Mouse (Mus musculus): ENCODE measurements around the gene Olfr1104.

Gene Olfr1104

DNA sequence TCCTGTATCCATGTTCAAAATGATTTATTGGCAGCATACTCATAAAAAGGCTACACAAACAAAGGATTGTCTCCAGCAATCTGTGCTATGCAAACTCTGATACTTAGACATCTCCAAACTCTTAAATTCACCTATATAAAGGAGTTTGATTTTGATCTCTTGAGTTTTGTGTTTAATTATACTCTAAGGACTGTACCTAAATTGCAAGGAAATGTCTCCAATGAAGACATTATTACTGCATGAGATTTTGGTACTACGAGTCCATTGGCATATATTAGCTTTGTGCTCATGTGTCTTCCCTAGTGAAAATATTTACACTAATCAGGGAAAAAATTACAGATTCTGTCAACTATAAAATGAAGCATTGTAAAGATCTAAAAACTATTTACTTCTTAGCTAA lies at the start of gene Olfr1104:
Gene Olfr1104, minus strand, starts transcription at position 101 of the 400 bp plus-strand sequence.
- DNase-seq: no peak

- no peak for DNase-seq
These were observed 48.8 kb upstream of the Olfr1104 start, which contains the start of gene Olfr1107 for GRCm38 (mm10) chr2:87075717-87076116. Gene Olfr1107 (minus strand): TSS chr2:87075817.

DNA sequence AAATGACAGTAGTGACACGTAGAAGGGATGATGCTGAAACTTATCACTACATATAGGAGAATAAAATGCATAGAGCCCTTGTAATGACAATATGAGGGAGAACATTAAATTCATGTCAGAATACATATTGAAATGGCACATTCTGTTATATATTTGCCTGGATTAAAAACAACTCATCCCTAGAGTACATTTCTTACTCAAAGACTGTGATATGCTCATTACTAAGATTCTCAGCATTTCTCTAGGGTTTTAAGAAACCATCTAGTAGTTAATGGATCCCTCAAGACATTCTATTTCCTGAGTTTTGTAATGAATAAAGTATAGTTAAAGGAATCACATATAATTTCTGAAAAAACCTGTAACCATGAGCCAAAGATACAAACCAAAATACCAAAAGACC lies 25.3 kb upstream of the Olfr1104 start, which contains the start of gene Olfr1106:
Gene Olfr1106, minus strand, starts transcription at position 101 of the 400 bp plus-strand sequence.
- DNase-seq: no peak

DNA sequence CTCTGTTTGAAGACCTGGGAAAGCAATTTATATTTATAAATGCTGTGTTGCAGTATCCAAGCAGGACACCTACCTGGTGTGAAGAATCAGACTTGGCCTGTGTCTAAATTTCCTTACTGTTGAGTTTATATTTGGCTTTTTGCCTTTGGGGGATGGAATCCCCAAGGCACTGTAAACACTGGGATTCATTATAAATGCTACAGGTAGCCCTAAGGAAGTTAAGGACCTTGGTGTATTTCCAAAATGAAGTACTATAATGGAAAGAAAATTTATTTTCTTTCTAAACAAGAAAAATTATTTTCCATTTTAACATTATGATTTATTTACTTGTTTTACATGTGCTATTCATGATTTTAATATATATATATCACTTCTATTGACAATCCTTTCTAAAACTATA lies 9.6 kb upstream of the Olfr1104 start, which contains the start of gene Olfr1105:
Gene Olfr1105, minus strand, starts transcription at position 101 of the 400 bp plus-strand sequence.
- no peak for DNase-seq

GRCm38 (mm10) chr2:86998098-86998497 lies 28.8 kb downstream of the Olfr1104 start, which contains the start of gene Olfr1102:
Gene Olfr1102 (plus strand): TSS chr2:86998398.
- no peak for DNase-seq

- no peak for DNase-seq
These were observed 35.8 kb downstream of the Olfr1104 start, which contains the start of gene Olfr1101 for GRCm38 (mm10) chr2:86991121-86991520. Gene Olfr1101 (minus strand): TSS chr2:86991221.

GRCm38 (mm10) chr2:86979854-86980253 lies 47.0 kb downstream of the Olfr1104 start, which contains the start of gene Olfr1100:
Gene Olfr1100 (minus strand): TSS chr2:86979954.
- DNase-seq: no peak

All from kidney, postnatal 36 days (tissue).